Mouse (Mus musculus): ENCODE data around the gene Scamp2.

- no peak for TF ChIP-seq CTCF (IDR thresholded peaks at IDR 0.05)
- TF ChIP-seq EP300 (IDR thresholded peaks at IDR 0.05): no peak
These were observed 49.1 kb downstream of the Scamp2 start for GRCm38 (mm10) chr9:57609803-57610202.

Data from lung, postnatal 0 days (tissue).